Mouse (Mus musculus): Measurements from ENCODE around the gene Nfix.
"Not testable (repeated sequence)": the region's sequence is repeated elsewhere in the genome, so short reads cannot be mapped to it uniquely, and the experiment has no call there.

Gene Nfix

GRCm38 (mm10) chr8:84700941-84701911 lies 98.9 kb downstream of the Nfix start, which contains the start of gene Lyl1:
Gene Lyl1 (plus strand): TSS chr8:84701457.
- DNase-seq (ENCODE audit: low spot score in 2 of 2): peak in 1 of 2 experiments; percentile 60

- no peak for DNase-seq (ENCODE audit: low spot score in 2 of 2)
These were observed 99.6 kb downstream of the Nfix start for GRCm38 (mm10) chr8:84700526-84700925.

GRCm38 (mm10) chr8:84699861-84700322 lies 100.3 kb downstream of the Nfix start:
- DNase-seq (ENCODE audit: low spot score in 2 of 2): peak in 1 of 2 experiments; percentile 64

GRCm38 (mm10) chr8:84698929-84699401 lies 101.2 kb downstream of the Nfix start:
- DNase-seq (ENCODE audit: low spot score in 2 of 2): peak; percentile 38 to 77

GRCm38 (mm10) chr8:84698288-84698687 lies 101.9 kb downstream of the Nfix start:
- DNase-seq (ENCODE audit: low spot score in 2 of 2): no peak

- DNase-seq (ENCODE audit: low spot score in 2 of 2): no peak
These were observed 102.7 kb downstream of the Nfix start for GRCm38 (mm10) chr8:84697166-84698130.

GRCm38 (mm10) chr8:84695140-84695539 lies 105.0 kb downstream of the Nfix start:
- no peak for DNase-seq (ENCODE audit: low spot score in 2 of 2)

- DNase-seq (ENCODE audit: low spot score in 2 of 2): no peak
These were observed 106.8 kb downstream of the Nfix start for GRCm38 (mm10) chr8:84693332-84693731.

- peak; percentile 87 to 88 for DNase-seq (ENCODE audit: low spot score in 2 of 2)
These were observed 110.8 kb downstream of the Nfix start for GRCm38 (mm10) chr8:84689091-84689915.

- peak; percentile 80 to 87 for DNase-seq (ENCODE audit: low spot score in 2 of 2)
These were observed 112.4 kb downstream of the Nfix start, which contains the start of gene Nacc1 for GRCm38 (mm10) chr8:84687705-84688100. Gene Nacc1 (minus strand): TSS chr8:84687862.

GRCm38 (mm10) chr8:84687003-84687704 lies 113.0 kb downstream of the Nfix start:
- peak in 1 of 2 experiments; percentile 50 for DNase-seq (ENCODE audit: low spot score in 2 of 2)

GRCm38 (mm10) chr8:84686191-84687002 lies 113.7 kb downstream of the Nfix start, which contains the start of gene Trmt1:
Gene Trmt1 (plus strand): TSS chr8:84686307.
- DNase-seq (ENCODE audit: low spot score in 2 of 2): no peak

GRCm38 (mm10) chr8:84684537-84684936 lies 115.6 kb downstream of the Nfix start:
- DNase-seq (ENCODE audit: low spot score in 2 of 2): no peak

GRCm38 (mm10) chr8:84682257-84682656 lies 117.9 kb downstream of the Nfix start:
- DNase-seq (ENCODE audit: low spot score in 2 of 2): no peak

- no peak for DNase-seq (ENCODE audit: low spot score in 2 of 2)
These were observed 118.7 kb downstream of the Nfix start for GRCm38 (mm10) chr8:84681476-84681875.

GRCm38 (mm10) chr8:84677305-84677704 lies 122.8 kb downstream of the Nfix start:
- DNase-seq (ENCODE audit: low spot score in 2 of 2): no peak

GRCm38 (mm10) chr8:84670295-84671006 lies 129.7 kb downstream of the Nfix start:
- not testable (repeated sequence) for DNase-seq (ENCODE audit: low spot score in 2 of 2)

- no peak for DNase-seq (ENCODE audit: low spot score in 2 of 2)
These were observed 131.2 kb downstream of the Nfix start for GRCm38 (mm10) chr8:84668731-84669485.
